Mouse (Mus musculus): ENCODE results near the gene Ankrd23.

DNA sequence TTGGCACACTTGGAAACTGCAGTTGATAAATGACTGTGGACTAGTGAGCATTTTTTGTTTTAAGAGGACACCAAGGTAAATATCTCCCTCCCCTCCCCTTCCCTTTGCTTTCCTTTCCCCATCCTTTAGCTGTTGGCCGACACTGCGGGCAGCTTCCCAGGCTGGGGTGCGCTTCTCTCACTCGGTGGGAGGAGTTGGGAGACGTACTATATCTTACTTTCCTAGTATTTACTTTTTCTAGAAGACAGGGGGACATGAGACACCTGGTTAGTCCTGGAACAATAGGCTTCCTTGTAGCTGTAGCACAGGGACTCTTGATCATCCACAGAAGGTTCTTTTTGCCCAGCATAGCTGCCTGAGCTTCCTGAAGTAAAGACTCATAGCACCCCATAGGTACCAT is 12.6 kb downstream of the Ankrd23 start:
- no peak for TF ChIP-seq EP300 (IDR thresholded peaks at IDR 0.05; ENCODE audit: low read depth)
- TF ChIP-seq CTCF (IDR thresholded peaks at IDR 0.05; ENCODE audit: low read depth) = no peak

All from liver, postnatal 0 days (tissue).